Mouse (Mus musculus) CH12.LX (cell line): ENCODE measurements around the gene Kyat1. TPM values are rescaled to one million over a fixed set of nuclear protein-coding genes. Genes with fewer than 3 reads are reported as not detected.

ENCODE experiments used
- DNase-seq: peaks from one replicate; pipeline ENCODE4 v3.0.0-alpha.2; 2013; ENCODE audit errors: extremely low read depth
- H3K27ac ChIP-seq: 2 replicates; pipeline ENCODE4 v1.5.1; 2012; ENCODE audit warnings: low read depth, mild to moderate bottlenecking, control low read depth, moderate library complexity; ENCODE audit not compliant: insufficient read depth
- H3K27me3 ChIP-seq: replicated peaks from 2 replicates; pipeline ENCODE3; 2012; ENCODE audit warnings: inconsistent platforms
- H3K36me3 ChIP-seq, 2 experiments: replicated peaks in 1 of 2; 2 replicates each; pipeline versions ENCODE3 to v1.6.1; 2012; ENCODE audit warnings: inconsistent platforms in 1 of 2, low read length in 1 of 2, mild to moderate bottlenecking in 1 of 2, mixed read lengths in 1 of 2, moderate library complexity in 1 of 2; ENCODE audit not compliant: control insufficient read depth in 1 of 2, insufficient read depth in 1 of 2
- H3K4me1 ChIP-seq, 2 experiments: 2 replicates each; pipeline ENCODE4 v1.6.1; 2012; ENCODE audit warnings: inconsistent platforms in 1 of 2, moderate library complexity in 1 of 2; ENCODE audit not compliant: insufficient read depth in 2 of 2, control insufficient read depth in 1 of 2
- H3K4me2 ChIP-seq: 2 replicates; pipeline ENCODE4 v1.6.1; 2012; ENCODE audit warnings: low read depth, mild to moderate bottlenecking, control low read depth; ENCODE audit not compliant: poor library complexity, insufficient read depth, severe bottlenecking
- H3K4me3 ChIP-seq, 3 experiments: fragments of 150-350 bp in 1 of 3; sonication (generic) in 1 of 3; replicated peaks in 1 of 3; 2 replicates each; pipeline versions ENCODE3 to v1.5.1; 2011 to 2012; ENCODE audit warnings: low read depth in 2 of 3, low read length in 2 of 3, mild to moderate bottlenecking in 2 of 3, moderate library complexity in 2 of 3, control low read depth in 1 of 3, improper control_type of control experiment in 1 of 3, inconsistent platforms in 1 of 3, mixed read lengths in 1 of 3; ENCODE audit not compliant: poor library complexity in 1 of 3
- H3K79me2 ChIP-seq: replicated peaks from 2 replicates; pipeline ENCODE4 v1.6.1; 2012; ENCODE audit warnings: mild to moderate bottlenecking, moderate library complexity; ENCODE audit not compliant: control insufficient read depth, poor library complexity, insufficient read depth, severe bottlenecking; ENCODE audit errors: extremely low read depth
- H3K9ac ChIP-seq: 2 replicates; pipeline ENCODE4 v1.6.1; 2012; ENCODE audit warnings: low read depth, mild to moderate bottlenecking, control low read depth, moderate library complexity; ENCODE audit not compliant: insufficient read depth
- H3K9me3 ChIP-seq: replicated peaks from 2 replicates; pipeline ENCODE3; 2012; ENCODE audit warnings: low read length, inconsistent platforms, mixed read lengths
- ETS1 ChIP-seq: conservative IDR thresholded peaks from 2 replicates; pipeline ENCODE4 v1.6.1; 2012; ENCODE audit warnings: low read depth, mild to moderate bottlenecking, inconsistent platforms, low read length, improper control_type of control experiment, moderate library complexity
- MAFK ChIP-seq: IDR thresholded peaks from 2 replicates; pipeline ENCODE4 v1.6.1; 2011; ENCODE audit warnings: low read length, improper control_type of control experiment; ENCODE audit not compliant: insufficient replicate concordance
- MEF2A ChIP-seq: IDR thresholded peaks from 2 replicates; pipeline ENCODE4 v1.6.1; 2014; ENCODE audit warnings: low read depth, mild to moderate bottlenecking, inconsistent platforms, low read length, improper control_type of control experiment, borderline replicate concordance
- NRF1 ChIP-seq: IDR thresholded peaks from 2 replicates; pipeline ENCODE4 v1.6.1; 2014; ENCODE audit warnings: low read depth, mild to moderate bottlenecking, inconsistent platforms, low read length, improper control_type of control experiment, moderate library complexity
- POLR2AphosphoS2 ChIP-seq: IDR thresholded peaks from 2 replicates; pipeline ENCODE4 v1.6.1; 2011; ENCODE audit warnings: low read depth, low read length, improper control_type of control experiment
- RAD21 ChIP-seq: IDR thresholded peaks from 2 replicates; pipeline ENCODE4 v1.6.1; 2011; ENCODE audit warnings: low read depth, mild to moderate bottlenecking, low read length, improper control_type of control experiment, moderate library complexity
- SMC3 ChIP-seq: IDR thresholded peaks from 2 replicates; pipeline ENCODE4 v1.6.1; 2011; ENCODE audit warnings: low read depth, low read length, improper control_type of control experiment
- TCF12 ChIP-seq: IDR thresholded peaks from 2 replicates; pipeline ENCODE4 v1.6.1; 2014; ENCODE audit warnings: low read depth, mild to moderate bottlenecking, inconsistent platforms, low read length, improper control_type of control experiment
- dilution Hi-C: fragments of 300-500 bp; cut with MboI; formaldehyde crosslinking; loops from 2 replicates; pipeline ENCODE4 v1.14.3; 2020; ENCODE audit warnings: low sequenced_read_pairs; ENCODE audit not compliant: extremely low pct_unique_long_range_greater_than_20kb, extremely low pct_ligation_motif_present
- in situ Hi-C: fragments of 300-500 bp; cut with MboI; formaldehyde crosslinking; loops from 3 replicates; pipeline ENCODE4 v1.14.3; 2019; ENCODE audit warnings: low sequenced_read_pairs, low pct_ligation_motif_present, low pct_unique_long_range_greater_than_20kb, mixed read lengths
- polyA plus RNA-seq: library from polyadenylated mRNA; unstranded; fragments of >175 nt; gene quantifications from 2 replicates; pipeline ENCODE4 v1.2.1, GENCODE M21; 2012; ENCODE audit warnings: low read depth; ENCODE audit not compliant: insufficient read length
- total RNA-seq, 2 experiments: library from RNA; depleted of rRNA; stranded (reverse); fragments of 300-350 nt in 1 of 2; fragments of >200 nt in 1 of 2; gene quantifications; 2 replicates each; pipeline ENCODE4 v1.2.3; 2012 to 2014

Kyat1 gene
- total and polyA plus RNA-seq, 3 experiments = 5.0 to 7.0 (median 5.4) TPM

GRCm38 (mm10) chr2:30200388-30200925 is 5.2 kb downstream of the Kyat1 start:
- in situ Hi-C loops = no loop called here
- Histone ChIP-seq H3K4me3 (no peak overlapping the region), H3K9ac (no peak overlapping the region), H3K27ac (no peak overlapping the region), H3K4me2 (no peak overlapping the region), H3K9me3 (no peaks in the 10 kb centered on the region), H3K79me2 (no peaks in the 10 kb centered on the region), H3K36me3 (peaks cover 0 to 4% of the 10 kb centered on the region in 2 experiments), H3K27me3 (no peaks in the 10 kb centered on the region)
- TF ChIP-seq MEF2A (no peak), MAFK (no peak)
- TF ChIP-seq, all 38 proteins: peak for 0
- DNase-seq = no peak
- H3K4me1 ChIP-seq = peaks cover 4 to 9% of the 10 kb centered on the region in 2 experiments; a peak in 3 of 4 replicates
- dilution Hi-C loops = no loop called here

- Histone ChIP-seq H3K27me3 (no peaks in the 10 kb centered on the region), H3K9me3 (no peaks in the 10 kb centered on the region), H3K4me1 (peaks cover 4 to 9% of the 10 kb centered on the region in 2 experiments; a peak in 3 of 4 replicates), H3K79me2 (no peaks in the 10 kb centered on the region), H3K9ac (no peak overlapping the region), H3K4me3 (no peak overlapping the region), H3K4me2 (no peak overlapping the region), H3K27ac (no peak overlapping the region), H3K36me3 (peaks cover 0 to 4% of the 10 kb centered on the region in 2 experiments)
- TF ChIP-seq ETS1 (no peak), TCF12 (no peak), NRF1 (no peak)
- no peak for DNase-seq
- in situ Hi-C loops = no loop called here
- dilution Hi-C loops = no loop called here
These were observed 5.7 kb downstream of the Kyat1 start for GRCm38 (mm10) chr2:30199984-30200383.

- Histone ChIP-seq H3K4me3 (no peak overlapping the region), H3K27ac (no peak overlapping the region), H3K36me3 (peaks cover 0 to 5% of the 10 kb centered on the region in 2 experiments), H3K4me2 (no peak overlapping the region), H3K9me3 (no peaks in the 10 kb centered on the region), H3K4me1 (peaks cover 0 to 4% of the 10 kb centered on the region in 2 experiments; a peak in 1 of 4 replicates), H3K9ac (no peak overlapping the region), H3K27me3 (no peaks in the 10 kb centered on the region), H3K79me2 (no peaks in the 10 kb centered on the region)
- no peak for TF ChIP-seq SMC3
- TF ChIP-seq POLR2AphosphoS2 = no peak
- no peak for TF ChIP-seq RAD21
- dilution Hi-C loops = no loop called here
- no peak for DNase-seq
- in situ Hi-C loops = no loop called here
These were observed 7.6 kb downstream of the Kyat1 start for GRCm38 (mm10) chr2:30198021-30198420.
